Mouse (Mus musculus): ENCODE measurements around the gene Zfp281. TPM values are rescaled to one million over a fixed set of nuclear protein-coding genes. Genes with fewer than 3 reads are reported as not detected.

Gene Zfp281
- polyA plus RNA-seq, 1 experiment from 2014 or later, result 14.1 TPM

- ATAC-seq (ENCODE audit: insufficient number of reproducible peaks, insufficient read depth, low FRiP score, low read depth), result no peak
- Histone ChIP-seq H3K4me2 (ENCODE audit: low read length) (peak overlapping the region; percentile 56), H3K27ac (replicated peaks in 1 of 2; ENCODE audit: control insufficient read depth in 1 of 2, insufficient read depth in 1 of 2, low read depth in 2 of 2, low read length in 2 of 2) (no peak overlapping the region), H3K4me3 (ENCODE audit: control insufficient read depth in 1 of 2, insufficient read depth in 1 of 2, low read depth in 1 of 2, low read length in 2 of 2) (peak overlapping the region; percentile 11 to 17; a peak in 2 of 4 replicates), H3K27me3 (ENCODE audit: control insufficient read depth, insufficient read depth, low read length) (no peaks in the 10 kb centered on the region), H3K36me3 (ENCODE audit: control insufficient read depth, insufficient read depth, low read length) (no peaks in the 10 kb centered on the region), H3K9ac (ENCODE audit: low read length) (peak overlapping the region; percentile 38; the same call in 1 of the 2 replicates), H3K9me3 (ENCODE audit: control insufficient read depth, low read length) (no peaks in the 10 kb centered on the region), H3K4me1 (ENCODE audit: control insufficient read depth in 2 of 2, insufficient read depth in 2 of 2, low read length in 2 of 2) (peaks cover 8 to 10% of the 10 kb centered on the region in 2 experiments; a peak in 1 of 4 replicates)
- 16% methylated on average over 16 of the region's 16 CpGs for WGBS
These were observed 45.7 kb downstream of the Zfp281 start for GRCm38 (mm10) chr1:136670421-136670820.

- Histone ChIP-seq H3K9me3 (ENCODE audit: control insufficient read depth, low read length) (no peaks in the 10 kb centered on the region), H3K36me3 (ENCODE audit: control insufficient read depth, insufficient read depth, low read length) (no peaks in the 10 kb centered on the region), H3K27me3 (ENCODE audit: control insufficient read depth, insufficient read depth, low read length) (no peaks in the 10 kb centered on the region), H3K9ac (ENCODE audit: low read length) (no peak overlapping the region), H3K27ac (replicated peaks in 1 of 2; ENCODE audit: control insufficient read depth in 1 of 2, insufficient read depth in 1 of 2, low read depth in 2 of 2, low read length in 2 of 2) (no peak overlapping the region), H3K4me2 (ENCODE audit: low read length) (no peak overlapping the region), H3K4me3 (ENCODE audit: control insufficient read depth in 1 of 2, insufficient read depth in 1 of 2, low read depth in 1 of 2, low read length in 2 of 2) (no peak overlapping the region), H3K4me1 (ENCODE audit: control insufficient read depth in 2 of 2, insufficient read depth in 2 of 2, low read length in 2 of 2) (peaks cover 8 to 10% of the 10 kb centered on the region in 2 experiments; a peak in 1 of 4 replicates)
- ATAC-seq (ENCODE audit: insufficient number of reproducible peaks, insufficient read depth, low FRiP score, low read depth), result no peak
- 91% methylated on average over 12 of the region's 12 CpGs for WGBS
These were observed 47.2 kb downstream of the Zfp281 start for GRCm38 (mm10) chr1:136671767-136672434.

GRCm38 (mm10) chr1:136672564-136672963 lies 47.9 kb downstream of the Zfp281 start:
- no peak for ATAC-seq (ENCODE audit: insufficient number of reproducible peaks, insufficient read depth, low FRiP score, low read depth)
- no peaks in the 10 kb centered on the region for H3K36me3 ChIP-seq (ENCODE audit: control insufficient read depth, insufficient read depth, low read length)
- no peaks in the 10 kb centered on the region for H3K9me3 ChIP-seq (ENCODE audit: control insufficient read depth, low read length)
- H3K27ac ChIP-seq (replicated peaks in 1 of 2; ENCODE audit: control insufficient read depth in 1 of 2, insufficient read depth in 1 of 2, low read depth in 2 of 2, low read length in 2 of 2), result no peak overlapping the region
- no peak overlapping the region for H3K9ac ChIP-seq (ENCODE audit: low read length)
- 89% methylated on average over 6 of the region's 6 CpGs for WGBS
- H3K4me1 ChIP-seq (ENCODE audit: control insufficient read depth in 2 of 2, insufficient read depth in 2 of 2, low read length in 2 of 2), result peaks cover 8 to 10% of the 10 kb centered on the region in 2 experiments; a peak in 1 of 4 replicates
- no peak overlapping the region for H3K4me2 ChIP-seq (ENCODE audit: low read length)
- H3K27me3 ChIP-seq (ENCODE audit: control insufficient read depth, insufficient read depth, low read length), result no peaks in the 10 kb centered on the region
- no peak overlapping the region for H3K4me3 ChIP-seq (ENCODE audit: control insufficient read depth in 1 of 2, insufficient read depth in 1 of 2, low read depth in 1 of 2, low read length in 2 of 2)

GRCm38 (mm10) chr1:136673293-136673692 lies 48.6 kb downstream of the Zfp281 start:
- Histone ChIP-seq H3K36me3 (ENCODE audit: control insufficient read depth, insufficient read depth, low read length) (no peaks in the 10 kb centered on the region), H3K27ac (replicated peaks in 1 of 2; ENCODE audit: control insufficient read depth in 1 of 2, insufficient read depth in 1 of 2, low read depth in 2 of 2, low read length in 2 of 2) (no peak overlapping the region), H3K4me2 (ENCODE audit: low read length) (no peak overlapping the region), H3K4me3 (ENCODE audit: control insufficient read depth in 1 of 2, insufficient read depth in 1 of 2, low read depth in 1 of 2, low read length in 2 of 2) (no peak overlapping the region), H3K27me3 (ENCODE audit: control insufficient read depth, insufficient read depth, low read length) (no peaks in the 10 kb centered on the region), H3K4me1 (ENCODE audit: control insufficient read depth in 2 of 2, insufficient read depth in 2 of 2, low read length in 2 of 2) (peaks cover 8 to 10% of the 10 kb centered on the region in 2 experiments; a peak in 1 of 4 replicates), H3K9ac (ENCODE audit: low read length) (no peak overlapping the region), H3K9me3 (ENCODE audit: control insufficient read depth, low read length) (no peaks in the 10 kb centered on the region)
- WGBS, result 45% methylated on average over 4 of the region's 4 CpGs
- no peak for ATAC-seq (ENCODE audit: insufficient number of reproducible peaks, insufficient read depth, low FRiP score, low read depth)

- Histone ChIP-seq H3K4me2 (ENCODE audit: low read length) (peak overlapping the region; percentile 40), H3K9me3 (ENCODE audit: control insufficient read depth, low read length) (no peaks in the 10 kb centered on the region), H3K4me3 (ENCODE audit: control insufficient read depth in 1 of 2, insufficient read depth in 1 of 2, low read depth in 1 of 2, low read length in 2 of 2) (no peak overlapping the region), H3K4me1 (ENCODE audit: control insufficient read depth in 2 of 2, insufficient read depth in 2 of 2, low read length in 2 of 2) (peaks cover 8 to 10% of the 10 kb centered on the region in 2 experiments; a peak in 1 of 4 replicates), H3K27ac (replicated peaks in 1 of 2; ENCODE audit: control insufficient read depth in 1 of 2, insufficient read depth in 1 of 2, low read depth in 2 of 2, low read length in 2 of 2) (no peak overlapping the region), H3K9ac (ENCODE audit: low read length) (no peak overlapping the region), H3K36me3 (ENCODE audit: control insufficient read depth, insufficient read depth, low read length) (no peaks in the 10 kb centered on the region), H3K27me3 (ENCODE audit: control insufficient read depth, insufficient read depth, low read length) (no peaks in the 10 kb centered on the region)
- no peak for ATAC-seq (ENCODE audit: insufficient number of reproducible peaks, insufficient read depth, low FRiP score, low read depth)
- WGBS, result 21% methylated on average over 25 of the region's 25 CpGs
These were observed 50.1 kb downstream of the Zfp281 start for GRCm38 (mm10) chr1:136674548-136675455.

GRCm38 (mm10) chr1:136675736-136676444 lies 51.2 kb downstream of the Zfp281 start:
- Histone ChIP-seq H3K4me3 (ENCODE audit: control insufficient read depth in 1 of 2, insufficient read depth in 1 of 2, low read depth in 1 of 2, low read length in 2 of 2) (no peak overlapping the region), H3K4me1 (ENCODE audit: control insufficient read depth in 2 of 2, insufficient read depth in 2 of 2, low read length in 2 of 2) (peaks cover 3 to 6% of the 10 kb centered on the region in 2 experiments; a peak in 1 of 4 replicates), H3K27me3 (ENCODE audit: control insufficient read depth, insufficient read depth, low read length) (no peaks in the 10 kb centered on the region), H3K9ac (ENCODE audit: low read length) (no peak overlapping the region), H3K36me3 (ENCODE audit: control insufficient read depth, insufficient read depth, low read length) (no peaks in the 10 kb centered on the region), H3K27ac (replicated peaks in 1 of 2; ENCODE audit: control insufficient read depth in 1 of 2, insufficient read depth in 1 of 2, low read depth in 2 of 2, low read length in 2 of 2) (no peak overlapping the region), H3K9me3 (ENCODE audit: control insufficient read depth, low read length) (no peaks in the 10 kb centered on the region), H3K4me2 (ENCODE audit: low read length) (no peak overlapping the region)
- ATAC-seq (ENCODE audit: insufficient number of reproducible peaks, insufficient read depth, low FRiP score, low read depth), result no peak
- WGBS, result 83% methylated on average over 16 of the region's 16 CpGs

GRCm38 (mm10) chr1:136676445-136676755 lies 51.7 kb downstream of the Zfp281 start:
- Histone ChIP-seq H3K27me3 (ENCODE audit: control insufficient read depth, insufficient read depth, low read length) (no peaks in the 10 kb centered on the region), H3K4me3 (ENCODE audit: control insufficient read depth in 1 of 2, insufficient read depth in 1 of 2, low read depth in 1 of 2, low read length in 2 of 2) (no peak overlapping the region), H3K36me3 (ENCODE audit: control insufficient read depth, insufficient read depth, low read length) (no peaks in the 10 kb centered on the region), H3K9me3 (ENCODE audit: control insufficient read depth, low read length) (no peaks in the 10 kb centered on the region), H3K4me2 (ENCODE audit: low read length) (no peak overlapping the region), H3K27ac (replicated peaks in 1 of 2; ENCODE audit: control insufficient read depth in 1 of 2, insufficient read depth in 1 of 2, low read depth in 2 of 2, low read length in 2 of 2) (no peak overlapping the region), H3K9ac (ENCODE audit: low read length) (no peak overlapping the region), H3K4me1 (ENCODE audit: control insufficient read depth in 2 of 2, insufficient read depth in 2 of 2, low read length in 2 of 2) (peaks cover 3 to 6% of the 10 kb centered on the region in 2 experiments; a peak in 1 of 4 replicates)
- WGBS, result 37% methylated on average over 6 of the region's 6 CpGs
- ATAC-seq (ENCODE audit: insufficient number of reproducible peaks, insufficient read depth, low FRiP score, low read depth), result no peak
